Mouse (Mus musculus): ENCODE measurements around the gene Prpf8.

- TF ChIP-seq CTCF (IDR thresholded peaks at IDR 0.05; ENCODE audit: borderline replicate concordance, control insufficient read depth, extremely low read depth, insufficient read depth, low read length, poor library complexity): 0 out of 2 replicates have a peak, but pooled peaks have one; percentile 25
- no peak for TF ChIP-seq POLR2A (IDR thresholded peaks at IDR 0.05; ENCODE audit: control insufficient read depth, extremely low read depth, insufficient read depth, low read length, poor library complexity)
These were observed 71.5 kb downstream of the Prpf8 start for GRCm38 (mm10) chr11:75558101-75558500.

All from thymus, adult 2 months (tissue).